Mouse (Mus musculus) lung, embryonic 14.5 days (tissue): ENCODE data around the gene Tbx4. TPM values are rescaled to one million over a fixed set of nuclear protein-coding genes. Genes with fewer than 3 reads are reported as not detected.
A peak's percentile ranks its signal among the peaks of the same experiment; 100 is the strongest.

Experiments used
- ATAC-seq: fragments of 200-750 bp; cut with Nextera tagmentation; 2 replicates; pipeline ENCODE4 v1.8.0; 2017; ENCODE audit warnings: mild to moderate bottlenecking, moderate TSS enrichment, moderate library complexity; ENCODE audit not compliant: insufficient read depth
- DNase-seq: peaks from one replicate; pipeline ENCODE4 v3.0.0-alpha.2; 2015
- H3K27ac ChIP-seq: fragments of 300-500 bp; sonication (generic); 2 replicates; pipeline ENCODE4 v1.5.1; 2014; ENCODE audit warnings: low read depth, mild to moderate bottlenecking, moderate library complexity
- H3K27me3 ChIP-seq: fragments of 300-500 bp; sonication (generic); 2 replicates; pipeline ENCODE4 v1.6.1; 2014; ENCODE audit warnings: low read length, control low read depth; ENCODE audit not compliant: insufficient read depth
- H3K36me3 ChIP-seq: fragments of 300-500 bp; sonication (generic); 2 replicates; pipeline ENCODE4 v1.6.1; 2014; ENCODE audit warnings: control low read depth; ENCODE audit not compliant: insufficient read depth
- H3K4me1 ChIP-seq: fragments of 300-500 bp; sonication (generic); 2 replicates; pipeline ENCODE4 v1.6.1; 2014; ENCODE audit warnings: antibody characterized with exemption, control low read depth; ENCODE audit not compliant: insufficient read depth
- H3K4me2 ChIP-seq: fragments of 300-500 bp; sonication (generic); 2 replicates; pipeline ENCODE4 v1.6.1; 2014; ENCODE audit warnings: mild to moderate bottlenecking
- H3K4me3 ChIP-seq: fragments of 300-500 bp; sonication (generic); 2 replicates; pipeline ENCODE4 v1.5.1; 2014; ENCODE audit warnings: low read depth, low read length
- H3K9ac ChIP-seq: fragments of 300-500 bp; sonication (generic); 2 replicates; pipeline ENCODE4 v1.6.1; 2014
- H3K9me3 ChIP-seq: fragments of 300-500 bp; sonication (generic); 2 replicates; pipeline ENCODE4 v1.6.1; 2016; ENCODE audit warnings: low read depth, low read length, control low read depth
- CTCF ChIP-seq: IDR thresholded peaks from 2 replicates; pipeline ENCODE4 v1.5.1; 2016; ENCODE audit warnings: antibody characterized with exemption, low read depth
- WGBS: fragments of 180-500 bp; shearing (Covaris S2); extraction: QIAGEN DNeasy Blood & Tissue Kit; methylation state at CpG from one replicate; pipeline ENCODE4 v1.1.7; 2014; 5-methylcytosine and 5-hydroxymethylcytosine counted together
- polyA plus RNA-seq: library from polyadenylated mRNA; unstranded; fragments of >200 nt; fragmentation: Nextera tagmentation; extraction: Ambion mirVana; gene quantifications from 2 replicates; pipeline ENCODE4 v1.2.1, GENCODE M21; 2014

Gene Tbx4
- polyA plus RNA-seq: 67.9 and 73.4 TPM in 2 replicates

GRCm38 (mm10) chr11:85885665-85886428 lies at the start of gene Tbx4:
Gene Tbx4, plus strand, starts transcription at chr11:85886422.
- Histone ChIP-seq H3K36me3 (peaks cover 11% of the 10 kb centered on the region), H3K9ac (peak within 1 kb of the TSS; percentile 98), H3K27me3 (peaks cover 42% of the 10 kb centered on the region), H3K27ac (peak within 1 kb of the TSS; percentile 97), H3K4me2 (peak within 1 kb of the TSS; percentile 81), H3K4me1 (peaks cover 4% of the 10 kb centered on the region; the same call in 1 of the 2 replicates), H3K4me3 (peak within 1 kb of the TSS; percentile 67), H3K9me3 (no peaks in the 10 kb centered on the region)
- WGBS: 10% methylated on average over 28 of the region's 28 CpGs
- peak; percentile 71 for ATAC-seq
- TF ChIP-seq CTCF: no peak
- DNase-seq: peak; percentile 82

GRCm38 (mm10) chr11:85836523-85837290 lies 49.5 kb upstream of the Tbx4 start:
- H3K4me2 ChIP-seq: peak overlapping the region; percentile 93
- peaks cover 69% of the 10 kb centered on the region for H3K27me3 ChIP-seq
- H3K4me3 ChIP-seq: peak overlapping the region; percentile 80
- H3K9ac ChIP-seq: peak overlapping the region; percentile 99
- 3% methylated on average over 32 of the region's 32 CpGs for WGBS
- no peaks in the 10 kb centered on the region for H3K9me3 ChIP-seq
- peak; percentile 73 for DNase-seq
- ATAC-seq: no peak
- peak overlapping the region; percentile 99 for H3K27ac ChIP-seq
- no peak for TF ChIP-seq CTCF
- peaks cover 4% of the 10 kb centered on the region; the same call in 1 of the 2 replicates for H3K4me1 ChIP-seq
- H3K36me3 ChIP-seq: peaks cover 80% of the 10 kb centered on the region

GRCm38 (mm10) chr11:85837291-85837647 lies 49.0 kb upstream of the Tbx4 start:
- no peaks in the 10 kb centered on the region for H3K9me3 ChIP-seq
- H3K4me3 ChIP-seq: peak overlapping the region; percentile 80
- TF ChIP-seq CTCF: no peak
- H3K27me3 ChIP-seq: peaks cover 70% of the 10 kb centered on the region
- H3K4me1 ChIP-seq: peaks cover 4% of the 10 kb centered on the region; the same call in 1 of the 2 replicates
- H3K9ac ChIP-seq: peak overlapping the region; percentile 99
- H3K27ac ChIP-seq: peak overlapping the region; percentile 99
- peaks cover 85% of the 10 kb centered on the region for H3K36me3 ChIP-seq
- no peak for DNase-seq
- peak overlapping the region; percentile 93 for H3K4me2 ChIP-seq
- WGBS: 5% methylated on average over 18 of the region's 18 CpGs
- ATAC-seq: no peak

- H3K27ac ChIP-seq: peak overlapping the region; percentile 99
- peak overlapping the region; percentile 80 for H3K4me3 ChIP-seq
- peaks cover 91% of the 10 kb centered on the region for H3K36me3 ChIP-seq
- H3K4me2 ChIP-seq: peak overlapping the region; percentile 93
- peak overlapping the region; percentile 99 for H3K9ac ChIP-seq
- H3K27me3 ChIP-seq: peaks cover 70% of the 10 kb centered on the region
- DNase-seq: peak; percentile 69
- TF ChIP-seq CTCF: no peak
- WGBS: 1% methylated on average over 66 of the region's 67 CpGs
- ATAC-seq: no peak
- peaks cover 4% of the 10 kb centered on the region; the same call in 1 of the 2 replicates for H3K4me1 ChIP-seq
- no peaks in the 10 kb centered on the region for H3K9me3 ChIP-seq
Measured at GRCm38 (mm10) chr11:85837648-85838423, 48.4 kb upstream of the Tbx4 start.

- H3K4me1 ChIP-seq: peaks cover 6% of the 10 kb centered on the region; the same call in 1 of the 2 replicates
Measured at GRCm38 (mm10) chr11:85838424-85839257, 47.6 kb upstream of the Tbx4 start.

More at GRCm38 (mm10) chr11:85838424-85839257, 47.6 kb upstream of the Tbx4 start:
- peaks cover 68% of the 10 kb centered on the region for H3K27me3 ChIP-seq
- no peaks in the 10 kb centered on the region for H3K9me3 ChIP-seq
- H3K4me3 ChIP-seq: peak overlapping the region; percentile 80
- ATAC-seq: no peak
- H3K9ac ChIP-seq: peak overlapping the region; percentile 99
- TF ChIP-seq CTCF: no peak
- peaks cover 95% of the 10 kb centered on the region for H3K36me3 ChIP-seq
- H3K4me2 ChIP-seq: peak overlapping the region; percentile 93
- H3K27ac ChIP-seq: peak overlapping the region; percentile 99
- WGBS: 10% methylated on average over 20 of the region's 20 CpGs
- DNase-seq: peak; percentile 61
